Mouse (Mus musculus) olfactory bulb, adult 2 months (tissue): ENCODE data around the gene Ell3. TPM values are rescaled to one million over a fixed set of nuclear protein-coding genes. Genes with fewer than 3 reads are reported as not detected.

Experiments
- H3K27ac ChIP-seq: fragments of 200-500 bp; 2 replicates; pipeline ENCODE4 v1.5.1; 2012; ENCODE audit warnings: low read depth, low read length; ENCODE audit not compliant: insufficient read depth
- H3K4me1 ChIP-seq: fragments of 200-500 bp; 2 replicates; pipeline ENCODE4 v1.6.1; 2012; ENCODE audit warnings: low read length; ENCODE audit not compliant: control insufficient read depth, insufficient read depth
- H3K4me3 ChIP-seq: fragments of 200-500 bp; 2 replicates; pipeline ENCODE4 v1.5.1; 2012; ENCODE audit warnings: mild to moderate bottlenecking, low read depth, low read length, moderate library complexity; ENCODE audit not compliant: insufficient read depth
- CTCF ChIP-seq: fragments of 200-500 bp; IDR thresholded peaks from 2 replicates; pipeline ENCODE4 v1.5.1; 2012; ENCODE audit warnings: low read depth, mild to moderate bottlenecking, low read length, moderate library complexity; ENCODE audit not compliant: insufficient read depth
- POLR2A ChIP-seq: fragments of 200-500 bp; IDR thresholded peaks from 2 replicates; pipeline ENCODE4 v1.6.1; 2012; ENCODE audit warnings: mild to moderate bottlenecking, low read depth, low read length, moderate library complexity; ENCODE audit not compliant: insufficient read depth
- WGBS: fragments of 180-500 bp; shearing (Covaris S2); methylation state at CpG from one replicate; pipeline ENCODE4 v1.1.7; 2018; 5-methylcytosine and 5-hydroxymethylcytosine counted together
- polyA plus RNA-seq: library from polyadenylated mRNA; stranded (reverse); fragments of >200 nt; gene quantifications from 2 replicates; pipeline ENCODE4 v1.2.4, GENCODE M21; 2012; ENCODE audit warnings: low replicate concordance; ENCODE audit not compliant: missing spikeins, insufficient read depth, insufficient read length

Ell3 gene
- polyA plus RNA-seq, 1 experiment: not detected

- TF ChIP-seq POLR2A: no peak
- no peak for TF ChIP-seq CTCF
- Histone ChIP-seq H3K27ac (no peak overlapping the region), H3K4me1 (no peaks in the 10 kb centered on the region; the same call in 1 of the 2 replicates), H3K4me3 (no peak overlapping the region)
- 48% methylated on average over 2 of the region's 2 CpGs for WGBS
Observed at GRCm38 (mm10) chr2:121460071-121460470, 16.0 kb upstream of the Ell3 start.

- H3K4me1 ChIP-seq: peaks cover 2% of the 10 kb centered on the region
- peak within 1 kb of the TSS; percentile 75 for H3K4me3 ChIP-seq
- WGBS: 3% methylated on average over 41 of the region's 41 CpGs
- no peak within 1 kb of the TSS for H3K27ac ChIP-seq
- TF ChIP-seq CTCF (no peak), POLR2A (peak; percentile 67)
Observed at GRCm38 (mm10) chr2:121456692-121457642, 12.9 kb upstream of the Ell3 start, which contains the start of gene Serinc4. TSS of gene Serinc4 (minus strand) at chr2:121456781.

- WGBS: 79% methylated on average over 5 of the region's 5 CpGs
- peaks cover 3% of the 10 kb centered on the region for H3K4me1 ChIP-seq
- TF ChIP-seq CTCF (no peak), POLR2A (no peak)
- no peak overlapping the region for H3K4me3 ChIP-seq
- no peak overlapping the region for H3K27ac ChIP-seq
Observed at GRCm38 (mm10) chr2:121455534-121455933, 11.5 kb upstream of the Ell3 start.

- peaks cover 10% of the 10 kb centered on the region for H3K4me1 ChIP-seq
- 87% methylated on average over 6 of the region's 6 CpGs for WGBS
Observed at GRCm38 (mm10) chr2:121453917-121454316, 9.8 kb upstream of the Ell3 start.

GRCm38 (mm10) chr2:121452990-121453389 lies 8.9 kb upstream of the Ell3 start, which contains the start of gene Hypk:
TSS of gene Hypk (plus strand) at chr2:121453290.
- H3K4me3 ChIP-seq: no peak within 1 kb of the TSS
- 64% methylated on average over 4 of the region's 4 CpGs for WGBS
- peaks cover 10% of the 10 kb centered on the region for H3K4me1 ChIP-seq
- TF ChIP-seq POLR2A: no peak
- no peak for TF ChIP-seq CTCF
- H3K27ac ChIP-seq: no peak within 1 kb of the TSS

More at GRCm38 (mm10) chr2:121453917-121454316, 9.8 kb upstream of the Ell3 start:
- no peak overlapping the region for H3K4me3 ChIP-seq
- no peak overlapping the region for H3K27ac ChIP-seq
- TF ChIP-seq CTCF: no peak
- no peak for TF ChIP-seq POLR2A

GRCm38 (mm10) chr2:121452361-121452760 lies 8.3 kb upstream of the Ell3 start:
- no peak overlapping the region for H3K27ac ChIP-seq
- no peak overlapping the region for H3K4me3 ChIP-seq
- TF ChIP-seq CTCF (no peak), POLR2A (no peak)
- WGBS: 67% methylated on average over 4 of the region's 4 CpGs
- H3K4me1 ChIP-seq: peaks cover 10% of the 10 kb centered on the region

GRCm38 (mm10) chr2:121450093-121450492 lies 6.0 kb upstream of the Ell3 start:
- H3K27ac ChIP-seq: no peak overlapping the region; the same call in 1 of the 2 replicates
- TF ChIP-seq CTCF (no peak), POLR2A (no peak)
- peaks cover 10% of the 10 kb centered on the region for H3K4me1 ChIP-seq
- H3K4me3 ChIP-seq: peak overlapping the region; percentile 89
- 2% methylated on average over 7 of the region's 7 CpGs for WGBS

- peak overlapping the region; percentile 89 for H3K4me3 ChIP-seq
- H3K27ac ChIP-seq: peak overlapping the region; percentile 84
- TF ChIP-seq POLR2A: no peak
- TF ChIP-seq CTCF: no peak
- under 1% methylated on average over 54 of the region's 54 CpGs for WGBS
- peaks cover 10% of the 10 kb centered on the region for H3K4me1 ChIP-seq
Observed at GRCm38 (mm10) chr2:121449545-121450011, 5.5 kb upstream of the Ell3 start.
